Mouse (Mus musculus) brain, embryonic 14.5 days (tissue): ENCODE results near the gene Efr3b.

ENCODE experiments used
- CTCF ChIP-seq: fragments of 200-500 bp; IDR thresholded peaks from 2 replicates; pipeline ENCODE4 v1.5.1; 2012; ENCODE audit warnings: inconsistent platforms, mild to moderate bottlenecking, moderate library complexity, borderline replicate concordance; ENCODE audit not compliant: insufficient read depth, insufficient read length; ENCODE audit errors: extremely low read depth
- POLR2A ChIP-seq: fragments of 200-500 bp; IDR thresholded peaks from 2 replicates; pipeline ENCODE4 v1.6.1; 2012; ENCODE audit warnings: mild to moderate bottlenecking, inconsistent platforms, borderline replicate concordance; ENCODE audit not compliant: poor library complexity, insufficient read depth, insufficient read length, severe bottlenecking; ENCODE audit errors: extremely low read depth

GRCm38 (mm10) chr12:4015741-4016140 lies 23.0 kb downstream of the Efr3b start:
- TF ChIP-seq CTCF = no peak
- TF ChIP-seq POLR2A = no peak
